Mouse (Mus musculus) fibroblast of lung, adult 2 months (primary cell): ENCODE data around the gene Glt1d1.

Experiments used
- DNase-seq: peaks from one replicate; pipeline ENCODE4 v3.0.0-alpha.2; 2011; ENCODE audit warnings: low read depth

Gene Glt1d1

GRCm38 (mm10) chr5:127631671-127632070 lies 391 bp upstream of the Glt1d1 start:
- no peak for DNase-seq

DNA sequence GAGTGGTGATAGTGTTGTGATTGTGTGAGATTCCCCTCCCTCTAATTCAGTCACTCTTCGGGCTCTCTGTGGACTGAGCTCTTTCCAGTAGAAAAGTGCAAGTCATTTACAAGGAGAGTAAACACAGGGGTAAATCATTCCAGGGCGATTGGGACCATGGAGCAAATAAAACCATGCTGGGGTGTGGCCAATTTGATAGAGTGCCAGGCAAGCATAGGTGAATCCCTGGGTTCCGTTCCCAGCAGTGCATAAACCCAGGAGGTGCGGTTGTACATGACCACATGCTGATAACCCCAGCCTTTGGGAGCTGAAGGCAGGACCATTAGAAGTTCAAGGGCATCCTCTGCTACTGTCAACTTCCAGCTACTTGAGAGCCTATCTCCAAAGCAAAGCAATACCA lies 1.1 kb downstream of the Glt1d1 start:
- DNase-seq, result no peak

GRCm38 (mm10) chr5:127633666-127634065 lies 1.6 kb downstream of the Glt1d1 start:
- DNase-seq, result no peak

DNA sequence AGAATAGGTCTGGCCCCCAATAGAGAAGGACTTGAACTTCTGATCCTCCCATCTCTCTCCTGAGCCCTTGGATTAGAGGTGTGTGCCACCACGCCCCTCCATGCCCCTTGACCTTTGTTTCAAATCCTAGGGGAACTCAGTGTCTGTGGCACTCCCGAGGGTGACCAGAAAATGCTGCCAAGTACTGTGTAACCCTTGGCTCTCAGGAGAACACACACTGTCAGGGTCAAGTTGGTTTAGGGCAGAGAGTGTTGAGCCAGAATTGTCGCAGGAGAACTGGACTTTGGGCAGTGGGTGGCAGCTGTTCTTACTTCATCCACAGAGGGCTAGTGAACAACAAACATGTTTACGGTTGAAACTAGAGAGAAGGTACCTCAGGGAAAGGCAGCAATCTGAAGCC lies 5.6 kb downstream of the Glt1d1 start:
- DNase-seq, result no peak

GRCm38 (mm10) chr5:127638177-127638576 lies 6.1 kb downstream of the Glt1d1 start:
- no peak for DNase-seq

- DNase-seq, result no peak
Observed at GRCm38 (mm10) chr5:127639067-127639605, 7.1 kb downstream of the Glt1d1 start.

- DNase-seq, result no peak
Observed at GRCm38 (mm10) chr5:127639635-127640034, 7.6 kb downstream of the Glt1d1 start.

DNA sequence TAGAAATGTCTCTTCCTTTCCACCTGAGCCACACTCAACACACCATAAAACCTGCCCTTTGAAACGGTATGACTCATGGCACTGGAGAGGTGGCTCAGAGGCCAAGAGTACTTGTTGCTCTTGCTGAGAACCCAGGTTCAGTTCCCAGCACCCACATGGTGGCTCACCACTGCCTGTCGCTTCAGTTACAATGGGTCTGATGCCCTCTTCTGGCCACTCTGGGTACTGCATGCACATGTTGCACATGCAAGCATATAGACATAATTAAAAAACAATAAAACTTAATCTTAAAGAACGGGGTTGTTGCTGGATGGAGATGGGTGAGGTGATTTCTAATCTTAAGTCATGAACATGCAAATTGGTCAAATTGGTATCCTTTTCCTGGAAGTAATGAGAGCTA lies 8.3 kb downstream of the Glt1d1 start:
- DNase-seq, result no peak

GRCm38 (mm10) chr5:127641185-127641958 lies 9.3 kb downstream of the Glt1d1 start:
- DNase-seq, result no peak

DNA sequence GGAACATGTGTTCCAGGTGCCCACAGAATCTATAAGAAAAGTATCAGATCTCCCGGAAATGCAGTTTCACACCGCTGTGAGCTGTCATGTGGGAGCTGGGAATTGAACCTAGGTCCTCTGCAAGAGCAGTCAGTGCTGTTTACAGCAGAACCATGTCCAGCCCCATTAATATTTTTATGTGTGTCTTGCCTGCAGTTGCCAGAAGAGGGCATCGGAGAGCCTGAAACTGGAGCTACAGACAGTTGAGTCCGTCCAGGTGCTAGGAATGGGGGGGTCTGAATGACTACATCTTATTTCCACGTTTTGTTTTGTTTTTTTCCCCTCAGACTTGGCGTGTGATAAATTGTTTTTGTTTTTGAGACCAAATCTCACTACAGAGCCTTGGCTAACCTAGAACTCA lies 16.0 kb downstream of the Glt1d1 start:
- DNase-seq, result no peak

- no peak for DNase-seq
Observed at GRCm38 (mm10) chr5:127649077-127649476, 17.0 kb downstream of the Glt1d1 start.

GRCm38 (mm10) chr5:127658257-127658656 lies 26.2 kb downstream of the Glt1d1 start:
- no peak for DNase-seq

DNA sequence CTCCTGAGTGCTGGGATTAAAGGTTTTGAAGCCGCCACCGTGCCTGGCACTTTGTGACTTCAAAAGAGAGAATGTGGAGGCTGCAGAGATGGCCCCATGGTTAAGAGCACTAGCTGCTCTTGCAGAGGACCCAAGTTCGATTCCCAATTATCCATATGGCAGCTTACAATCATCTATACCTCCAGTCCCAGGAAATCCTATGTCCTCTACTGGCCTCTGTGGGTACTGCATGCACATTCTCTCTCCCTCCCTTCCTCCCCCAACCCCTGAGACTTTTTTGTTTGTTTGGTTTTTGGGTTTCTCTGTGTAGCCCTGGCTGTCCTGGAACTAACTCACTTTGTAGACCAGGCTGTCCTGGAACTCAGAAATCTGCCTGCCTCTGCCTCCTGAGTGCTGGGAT lies 27.2 kb downstream of the Glt1d1 start:
- no peak for DNase-seq

- DNase-seq, result no peak
Observed at GRCm38 (mm10) chr5:127660267-127660666, 28.2 kb downstream of the Glt1d1 start.

- DNase-seq, result no peak
Observed at GRCm38 (mm10) chr5:127660979-127661378, 28.9 kb downstream of the Glt1d1 start.

DNA sequence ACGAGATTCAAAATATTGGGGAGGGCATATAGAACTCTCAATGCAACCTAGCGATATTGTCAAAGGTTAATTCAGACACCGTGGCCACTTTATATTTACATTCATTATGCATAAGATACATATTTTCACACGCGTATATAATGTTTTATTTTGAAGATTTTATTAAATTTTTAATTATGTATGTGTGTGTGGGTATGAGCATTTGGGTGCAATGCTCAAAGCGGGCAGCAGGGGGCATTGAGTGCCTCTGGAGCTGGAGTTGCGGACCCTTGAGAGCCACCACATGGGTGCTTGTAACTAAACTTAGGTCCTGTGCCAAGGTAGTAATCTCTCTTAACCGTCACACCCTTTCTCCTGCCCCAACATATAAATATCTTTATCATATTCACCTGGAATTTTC lies 41.9 kb downstream of the Glt1d1 start:
- DNase-seq, result no peak

- no peak for DNase-seq
Observed at GRCm38 (mm10) chr5:127677561-127677960, 45.5 kb downstream of the Glt1d1 start.

GRCm38 (mm10) chr5:127678501-127678900 lies 46.4 kb downstream of the Glt1d1 start:
- DNase-seq, result no peak

DNA sequence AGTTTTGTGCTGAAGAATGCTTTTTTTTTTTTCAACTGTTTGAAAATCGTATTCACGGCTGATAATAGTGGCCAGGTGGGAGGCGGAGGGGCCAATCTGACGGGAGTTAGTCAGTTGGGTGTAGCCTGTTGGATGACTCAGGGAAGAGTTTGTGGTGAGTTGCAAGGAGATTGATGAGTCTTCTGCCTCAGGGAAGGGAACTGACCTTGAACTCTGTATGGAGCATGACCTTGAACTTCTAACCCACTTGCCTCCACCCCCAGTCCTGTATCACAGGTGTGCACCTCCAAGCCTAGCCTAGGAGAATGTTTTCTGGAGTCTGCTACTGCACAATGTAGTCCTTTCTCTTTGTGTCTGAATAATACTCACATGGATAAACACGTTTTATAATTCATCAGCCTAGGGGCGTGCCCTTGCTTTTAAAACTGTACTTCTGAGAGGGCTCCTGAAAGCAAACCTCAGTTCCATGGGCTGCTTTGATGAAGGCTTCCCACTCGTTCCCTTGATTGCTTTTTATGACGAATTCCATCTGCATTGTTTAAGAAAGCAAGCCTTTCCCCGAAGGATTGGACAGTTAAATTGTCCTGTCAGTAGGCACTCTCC lies 56.6 kb downstream of the Glt1d1 start:
- DNase-seq, result no peak

- DNase-seq, result no peak
Observed at GRCm38 (mm10) chr5:127691085-127691484, 59.0 kb downstream of the Glt1d1 start.

GRCm38 (mm10) chr5:127691581-127691980 lies 59.5 kb downstream of the Glt1d1 start:
- DNase-seq, result no peak

- no peak for DNase-seq
Observed at GRCm38 (mm10) chr5:127695898-127696297, 63.8 kb downstream of the Glt1d1 start.

DNA sequence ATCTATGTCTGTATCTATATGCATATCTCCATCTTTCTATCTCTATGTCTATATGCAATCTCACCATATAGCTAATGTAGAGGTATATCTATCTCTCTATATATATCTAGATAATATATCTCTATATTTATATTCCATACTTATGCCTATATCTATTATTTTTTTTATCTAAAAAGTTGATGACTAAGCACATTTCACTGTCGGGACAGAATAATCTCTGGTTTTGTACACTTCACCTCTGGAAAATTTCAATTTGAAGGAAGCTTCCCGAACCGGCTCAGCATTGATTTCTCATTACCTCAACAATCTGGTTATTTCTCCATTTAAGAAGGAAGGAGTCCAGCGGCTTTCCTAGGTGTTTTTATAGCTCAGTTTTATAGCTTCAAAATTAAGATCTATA lies 64.5 kb downstream of the Glt1d1 start:
- DNase-seq, result no peak

- DNase-seq, result no peak
Observed at GRCm38 (mm10) chr5:127698525-127698924, 66.5 kb downstream of the Glt1d1 start.
